Mouse (Mus musculus) MEL (cell line): Measurements from ENCODE around the gene Cd68.

Experiments used
- CTCF ChIP-seq, 3 experiments: IDR thresholded peaks in 2 of 3; conservative IDR thresholded peaks in 1 of 3; 2 replicates each; pipeline ENCODE4 v1.5.1; 2011 to 2012; ENCODE audit warnings: low read length in 3 of 3, low read depth in 2 of 3, mild to moderate bottlenecking in 2 of 3, improper control_type of control experiment in 1 of 3, inconsistent platforms in 1 of 3, mixed read lengths in 1 of 3, moderate library complexity in 1 of 3; ENCODE audit not compliant: control insufficient read depth in 1 of 3, insufficient read depth in 1 of 3, poor library complexity in 1 of 3, severe bottlenecking in 1 of 3
- MAX ChIP-seq: IDR thresholded peaks from 2 replicates; pipeline ENCODE4 v1.6.1; 2011; ENCODE audit warnings: low read length, improper control_type of control experiment
- NRF1 ChIP-seq: IDR thresholded peaks from 2 replicates; pipeline ENCODE4 v1.6.1; 2014; ENCODE audit warnings: low read depth, mild to moderate bottlenecking, inconsistent platforms, low read length, improper control_type of control experiment, moderate library complexity; ENCODE audit not compliant: poor library complexity, insufficient read depth, severe bottlenecking
- POLR2A ChIP-seq, 2 experiments: IDR thresholded peaks; 2 replicates each; pipeline ENCODE4 v1.6.1; 2011 to 2012; ENCODE audit warnings: low read length in 2 of 2, mild to moderate bottlenecking in 2 of 2, control low read depth in 1 of 2, improper control_type of control experiment in 1 of 2, low read depth in 1 of 2, moderate library complexity in 1 of 2; ENCODE audit not compliant: control insufficient read depth in 1 of 2, insufficient read depth in 1 of 2, poor library complexity in 1 of 2
- ZNF384 ChIP-seq: IDR thresholded peaks from 2 replicates; pipeline ENCODE4 v1.6.1; 2012; ENCODE audit warnings: low read depth, mild to moderate bottlenecking, inconsistent platforms, low read length, improper control_type of control experiment

GRCm38 (mm10) chr11:69616781-69617180, 49.2 kb downstream of the Cd68 start:
- TF ChIP-seq POLR2A (IDR thresholded peaks at IDR 0.05; ENCODE audit: control insufficient read depth in 1 of 2, insufficient read depth in 1 of 2, low read depth in 1 of 2, low read length in 2 of 2, poor library complexity in 1 of 2) = no peak
- TF ChIP-seq ZNF384 = no peak
- TF ChIP-seq NRF1 = no peak
- no peak for TF ChIP-seq CTCF (IDR thresholded peaks at IDR 0.05 in 2 of 3, conservative IDR thresholded peaks at IDR 0.05 in 1 of 3; ENCODE audit: control insufficient read depth in 1 of 3, insufficient read depth in 1 of 3, low read depth in 2 of 3, low read length in 3 of 3, poor library complexity in 1 of 3, severe bottlenecking in 1 of 3)
- no peak for TF ChIP-seq MAX
